In genomic region chr13:25272189-25272588, GRCm38 (mm10) we compare ENCODE assay signal across 22 mouse cellular contexts. TPM values are rescaled to one million over a fixed set of nuclear protein-coding genes. Genes with fewer than 3 reads are reported as not detected.
DNase-seq lines count a peak whose midpoint lies in the region; ATAC-seq lines count a peak whose summit lies in the region.
"Had no signal": no experiment of that assay in that cellular context is flagged by ENCODE, and none has a peak within 500 bp of the region (broad histone marks: within the 10 kb centered on the region; RNA-seq: fewer than 3 reads in every experiment).

No protein-coding gene starts in this region.

- peak; percentile 33 for ATAC-seq in frontal cortex, adult (ENCODE audit: low TSS enrichment)
- ATAC-seq: activated CD4-positive, CD25-positive, alpha-beta regulatory T cell, adult 4 months; CD4-positive, CD25-positive, alpha-beta regulatory T cell, adult 4 months; Patski had no signal

- DNase-seq in frontal cortex, postnatal 36 days (ENCODE audit: low spot score in 2 of 2): no peak
- DNase-seq in heart, adult 11 months: peak; percentile 66
- DNase-seq in heart, adult 18-20 months: no peak
- DNase-seq in brain, adult 2 months (ENCODE audit: low read depth, low spot score): peak; percentile 48
- no peak for DNase-seq in lung, adult 18-20 months
- DNase-seq: adrenal gland, adult 2 months; adrenal gland, adult 8-10 months; adrenal gland, postnatal 10 days; adrenal gland, postnatal 14 days; adrenal gland, postnatal 25 days; adrenal gland, postnatal 36 days; B cell, adult 2 months; cerebellum, adult 11 months; cerebellum, adult 11-12 months; cerebellum, adult 18-20 months; cerebellum, adult 2 months had no signal

RNA-seq across cellular contexts. Expression of gene Nrsn1, which starts 1.9 kb away (rescaled TPM):
- total RNA-seq in heart, adult 18-20 months (2021): not detected
- total RNA-seq: CH12.LX, MEL had no signal

Comparison
In these comparisons a context has a peak if more than half of its experiments do, and no peak if none do; other contexts are left out.
1. DNase-seq: peak in heart, adult 11 months (single experiment) and brain, adult 2 months (single experiment); none in frontal cortex, postnatal 36 days (0 of 2), heart, adult 18-20 months (0 of 2) and lung, adult 18-20 months (0 of 2).